Mouse (Mus musculus): ENCODE results near the gene Slain1.
"Not testable (repeated sequence)": the region's sequence is repeated elsewhere in the genome, so short reads cannot be mapped to it uniquely, and the experiment has no call there.

The Slain1 gene

GRCm38 (mm10) chr14:103723841-103724240 is 73.8 kb downstream of the Slain1 start:
- no peak for DNase-seq

GRCm38 (mm10) chr14:103728506-103728905 is 78.5 kb downstream of the Slain1 start:
- no peak for DNase-seq

GRCm38 (mm10) chr14:103728951-103729725 is 79.1 kb downstream of the Slain1 start:
- DNase-seq: no peak

- DNase-seq: no peak
Observed at GRCm38 (mm10) chr14:103729760-103730367, 79.8 kb downstream of the Slain1 start.

GRCm38 (mm10) chr14:103732626-103733025 is 82.6 kb downstream of the Slain1 start:
- DNase-seq: no peak

GRCm38 (mm10) chr14:103741216-103741615 is 91.2 kb downstream of the Slain1 start:
- DNase-seq: no peak

GRCm38 (mm10) chr14:103742150-103742549 is 92.1 kb downstream of the Slain1 start:
- DNase-seq: no peak

- DNase-seq: no peak
Observed at GRCm38 (mm10) chr14:103747345-103747744, 97.3 kb downstream of the Slain1 start.

- DNase-seq: not testable (repeated sequence)
Observed at GRCm38 (mm10) chr14:103750638-103751037, 100.6 kb downstream of the Slain1 start.

GRCm38 (mm10) chr14:103751384-103751783 is 101.4 kb downstream of the Slain1 start:
- DNase-seq: no peak

- no peak for DNase-seq
Observed at GRCm38 (mm10) chr14:103752773-103753172, 102.7 kb downstream of the Slain1 start.

- no peak for DNase-seq
Observed at GRCm38 (mm10) chr14:103754041-103754440, 104.0 kb downstream of the Slain1 start.

- no peak for DNase-seq
Observed at GRCm38 (mm10) chr14:103754465-103754864, 104.4 kb downstream of the Slain1 start.
